Mouse (Mus musculus) E14TG2a.4 (cell line): ENCODE data around the gene Tbc1d1.

ENCODE experiments used
- H3K27me3 ChIP-seq: 2 replicates; pipeline ENCODE4 v1.6.1; 2014; ENCODE audit warnings: low read length, control low read depth; ENCODE audit not compliant: insufficient read depth
- H3K36me3 ChIP-seq: 2 replicates; pipeline ENCODE4 v1.6.1; 2014; ENCODE audit warnings: low read length, control low read depth; ENCODE audit not compliant: insufficient read depth
- H3K4me1 ChIP-seq: replicated peaks from 2 replicates; pipeline ENCODE4 v1.6.1; 2014; ENCODE audit warnings: low read depth, low read length, control low read depth
- H3K4me3 ChIP-seq: replicated peaks from 2 replicates; pipeline ENCODE4 v1.5.1; 2014; ENCODE audit warnings: mild to moderate bottlenecking, low read length
- H3K9me3 ChIP-seq: 2 replicates; pipeline ENCODE4 v1.6.1; 2014; ENCODE audit warnings: low read length, control low read depth
- CTCF ChIP-seq: conservative IDR thresholded peaks from 2 replicates; pipeline ENCODE4 v1.5.1; 2014; ENCODE audit warnings: low read length
- NANOG ChIP-seq: IDR thresholded peaks from 2 replicates; pipeline ENCODE4 v1.6.1; 2014; ENCODE audit warnings: borderline replicate concordance, low read length, mixed read lengths
- POU5F1 ChIP-seq: IDR thresholded peaks from 2 replicates; pipeline ENCODE4 v1.6.1; 2014; ENCODE audit warnings: low read length, borderline replicate concordance

Tbc1d1 gene

GRCm38 (mm10) chr5:64190892-64191291 lies 34.8 kb downstream of the Tbc1d1 start:
- Histone ChIP-seq H3K4me1 (peaks cover 11% of the 10 kb centered on the region), H3K4me3 (no peak overlapping the region), H3K9me3 (peaks cover 12% of the 10 kb centered on the region), H3K36me3 (no peaks in the 10 kb centered on the region), H3K27me3 (no peaks in the 10 kb centered on the region)
- no peak for TF ChIP-seq POU5F1
- TF ChIP-seq CTCF = peak; percentile 52

DNA sequence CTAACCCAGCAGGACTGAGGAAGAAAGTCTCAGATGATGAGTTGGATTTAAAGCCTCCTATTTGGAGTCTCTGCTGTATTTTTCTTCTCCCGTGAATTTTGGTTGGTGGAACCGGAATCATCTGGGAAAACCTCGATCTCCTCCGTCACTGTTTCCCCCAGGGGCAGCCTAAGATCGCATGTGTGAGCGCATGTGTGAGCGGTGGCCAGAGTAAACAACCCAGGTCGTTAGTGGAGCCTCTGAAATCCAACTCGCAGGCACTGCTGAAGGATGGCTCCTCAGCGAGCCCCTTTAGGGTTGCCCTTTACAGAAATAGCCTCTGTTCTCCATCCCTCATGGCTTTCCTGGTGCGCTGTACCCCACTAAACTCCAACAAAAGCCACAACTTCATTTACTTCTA lies 37.2 kb downstream of the Tbc1d1 start:
- H3K36me3 ChIP-seq = no peaks in the 10 kb centered on the region
- H3K4me1 ChIP-seq = peaks cover 6% of the 10 kb centered on the region; the same call in 1 of the 2 replicates
- peaks cover 12% of the 10 kb centered on the region for H3K9me3 ChIP-seq
- no peaks in the 10 kb centered on the region for H3K27me3 ChIP-seq
- no peak overlapping the region for H3K4me3 ChIP-seq
- TF ChIP-seq NANOG (no peak), POU5F1 (no peak), CTCF (no peak)

- Histone ChIP-seq H3K9me3 (peaks cover 4% of the 10 kb centered on the region; the same call in 1 of the 2 replicates), H3K4me1 (peaks cover 6% of the 10 kb centered on the region; the same call in 1 of the 2 replicates), H3K27me3 (no peaks in the 10 kb centered on the region), H3K36me3 (no peaks in the 10 kb centered on the region), H3K4me3 (no peak overlapping the region)
- TF ChIP-seq CTCF = no peak
- no peak for TF ChIP-seq NANOG
- no peak for TF ChIP-seq POU5F1
These were observed 40.3 kb downstream of the Tbc1d1 start for GRCm38 (mm10) chr5:64196250-64196865.

GRCm38 (mm10) chr5:64196866-64197321 lies 40.8 kb downstream of the Tbc1d1 start:
- Histone ChIP-seq H3K9me3 (0 out of 2 replicates have a peak, but pooled peaks cover 2% of the 10 kb centered on the region), H3K4me3 (no peak overlapping the region), H3K4me1 (peaks cover 6% of the 10 kb centered on the region; the same call in 1 of the 2 replicates), H3K27me3 (no peaks in the 10 kb centered on the region), H3K36me3 (no peaks in the 10 kb centered on the region)
- no peak for TF ChIP-seq NANOG
- TF ChIP-seq POU5F1 = no peak
- TF ChIP-seq CTCF = no peak

GRCm38 (mm10) chr5:64198624-64199023 lies 42.5 kb downstream of the Tbc1d1 start:
- no peak overlapping the region for H3K4me3 ChIP-seq

GRCm38 (mm10) chr5:64201071-64201470 lies 45.0 kb downstream of the Tbc1d1 start:
- peaks cover 17% of the 10 kb centered on the region for H3K4me1 ChIP-seq
- TF ChIP-seq NANOG = no peak
- no peak for TF ChIP-seq CTCF
- no peak for TF ChIP-seq POU5F1
- H3K27me3 ChIP-seq = no peaks in the 10 kb centered on the region
- H3K36me3 ChIP-seq = no peaks in the 10 kb centered on the region
- no peak overlapping the region for H3K4me3 ChIP-seq
- H3K9me3 ChIP-seq = no peaks in the 10 kb centered on the region

More at GRCm38 (mm10) chr5:64198624-64199023, 42.5 kb downstream of the Tbc1d1 start:
- H3K4me1 ChIP-seq = peaks cover 6% of the 10 kb centered on the region; the same call in 1 of the 2 replicates
- no peaks in the 10 kb centered on the region for H3K27me3 ChIP-seq
- H3K9me3 ChIP-seq = no peaks in the 10 kb centered on the region
- H3K36me3 ChIP-seq = no peaks in the 10 kb centered on the region
- TF ChIP-seq CTCF (no peak), POU5F1 (no peak), NANOG (no peak)

DNA sequence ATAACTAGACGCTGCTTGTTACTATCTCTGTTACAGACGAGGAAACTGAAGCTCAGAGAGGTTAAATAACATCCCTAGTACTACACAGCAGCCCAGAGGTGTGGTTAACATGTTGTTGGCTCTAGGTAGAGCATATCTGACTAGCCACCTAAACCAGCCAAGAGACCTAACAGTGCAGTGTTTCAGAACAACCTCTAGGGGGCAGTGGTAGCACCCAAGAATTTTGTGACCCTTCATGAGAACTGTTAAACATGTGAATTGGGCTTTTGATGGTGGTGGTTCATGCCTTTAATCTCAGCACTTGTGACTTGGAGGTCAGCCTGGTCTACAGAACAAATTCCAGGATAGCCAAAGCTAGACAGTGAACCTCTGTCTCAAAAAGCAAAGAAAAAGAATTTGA lies 46.2 kb downstream of the Tbc1d1 start:
- Histone ChIP-seq H3K4me3 (no peak overlapping the region), H3K4me1 (peaks cover 10% of the 10 kb centered on the region), H3K36me3 (no peaks in the 10 kb centered on the region), H3K27me3 (no peaks in the 10 kb centered on the region), H3K9me3 (no peaks in the 10 kb centered on the region)
- TF ChIP-seq POU5F1 (no peak), CTCF (peak; percentile 86), NANOG (no peak)

GRCm38 (mm10) chr5:64205610-64206009 lies 49.5 kb downstream of the Tbc1d1 start:
- no peak for TF ChIP-seq NANOG
- Histone ChIP-seq H3K4me3 (no peak overlapping the region), H3K36me3 (no peaks in the 10 kb centered on the region), H3K4me1 (peaks cover 10% of the 10 kb centered on the region), H3K9me3 (no peaks in the 10 kb centered on the region), H3K27me3 (no peaks in the 10 kb centered on the region)

GRCm38 (mm10) chr5:64206431-64206830 lies 50.3 kb downstream of the Tbc1d1 start:
- H3K4me3 ChIP-seq = no peak overlapping the region
- no peaks in the 10 kb centered on the region for H3K36me3 ChIP-seq
- peaks cover 10% of the 10 kb centered on the region for H3K4me1 ChIP-seq
- H3K27me3 ChIP-seq = no peaks in the 10 kb centered on the region
- TF ChIP-seq CTCF = no peak
- TF ChIP-seq NANOG = no peak
- TF ChIP-seq POU5F1 = no peak
- H3K9me3 ChIP-seq = no peaks in the 10 kb centered on the region
